Comparison of ENCODE assay signal across 10 mouse cellular contexts in genomic region chr13:3523459-3523858, GRCm38 (mm10). TPM values are rescaled to one million over a fixed set of nuclear protein-coding genes. Genes with fewer than 3 reads are reported as not detected.
A peak's percentile ranks its signal among the peaks of the same experiment; 100 is the strongest.
DNase-seq lines count a peak whose midpoint lies in the region.
"Had no signal": no experiment of that assay in that cellular context is flagged by ENCODE, and none has a peak within 500 bp of the region (broad histone marks: within the 10 kb centered on the region; RNA-seq: fewer than 3 reads in every experiment).

No protein-coding gene starts in this region.

- peak; percentile 68 to 75 for DNase-seq in cerebellum, postnatal 10 days
- no peak for DNase-seq in cerebellum, adult 9-10 months
- DNase-seq in layer of hippocampus, adult 9-11 months = peak; percentile 49
- no peak for DNase-seq in layer of hippocampus, postnatal 36 days
- DNase-seq in Muller cell, postnatal 12 days (ENCODE audit: inconsistent ontology term) = peak; percentile 62
- peak; percentile 72 to 78 for DNase-seq in kidney, postnatal 25 days
- no peak for DNase-seq in ovary, postnatal 10 days (ENCODE audit: low spot score)
- DNase-seq in T-cell, adult 2 months (ENCODE audit: low spot score) = no peak
- DNase-seq: liver, embryonic 13.5 days; thymus, adult 2 months had no signal

RNA-seq across cellular contexts. Expression of gene Gdi2, which starts 14.4 kb away (rescaled TPM):
- 100 to 1,000 TPM; 285 to 292 TPM for total RNA-seq in layer of hippocampus, postnatal 36 days (2021)

Comparison
In these comparisons a context has a peak if more than half of its experiments do, and no peak if none do; other contexts are left out.
1. DNase-seq: peak in cerebellum, postnatal 10 days (2 of 2), layer of hippocampus, adult 9-11 months (single experiment), Muller cell, postnatal 12 days (single experiment) and kidney, postnatal 25 days (2 of 2); none in cerebellum, adult 9-10 months (single experiment), layer of hippocampus, postnatal 36 days (0 of 2), ovary, postnatal 10 days (single experiment) and T-cell, adult 2 months (single experiment).